Mouse (Mus musculus): ENCODE data around the gene Ptpn14. TPM values are rescaled to one million over a fixed set of nuclear protein-coding genes. Genes with fewer than 3 reads are reported as not detected.

Gene Ptpn14
- polyA plus RNA-seq, 1 experiment from 2014 or later, result 3.2 TPM

GRCm38 (mm10) chr1:189817810-189818209 is 89.7 kb downstream of the Ptpn14 start:
- no peaks in the 10 kb centered on the region for H3K27me3 ChIP-seq (replicated peaks; ENCODE audit: control insufficient read depth, insufficient read depth, low read length)
- H3K4me2 ChIP-seq, result no peak overlapping the region
- DNase-seq (ENCODE audit: low spot score) (no peak), ATAC-seq (replicated peaks; ENCODE audit: low FRiP score) (no peak)
- H3K4me1 ChIP-seq (replicated peaks; ENCODE audit: control insufficient read depth, insufficient read depth, low read length), result no peaks in the 10 kb centered on the region; the same call in 1 of the 2 replicates
- H3K4me3 ChIP-seq (ENCODE audit: low read depth, low read length), result no peak overlapping the region
- 85% methylated on average over 9 of the region's 9 CpGs for WGBS
- no peaks in the 10 kb centered on the region for H3K9me3 ChIP-seq (ENCODE audit: control insufficient read depth, low read length)
- no peaks in the 10 kb centered on the region for H3K36me3 ChIP-seq (ENCODE audit: control insufficient read depth, insufficient read depth, low read length)
- no peak overlapping the region for H3K27ac ChIP-seq (ENCODE audit: low read depth, low read length)
- no peak overlapping the region for H3K9ac ChIP-seq (ENCODE audit: low read depth, low read length)

- Histone ChIP-seq H3K36me3 (ENCODE audit: control insufficient read depth, insufficient read depth, low read length) (no peaks in the 10 kb centered on the region), H3K4me1 (replicated peaks; ENCODE audit: control insufficient read depth, insufficient read depth, low read length) (no peaks in the 10 kb centered on the region; the same call in 1 of the 2 replicates), H3K27ac (ENCODE audit: low read depth, low read length) (no peak overlapping the region), H3K27me3 (replicated peaks; ENCODE audit: control insufficient read depth, insufficient read depth, low read length) (no peaks in the 10 kb centered on the region), H3K4me3 (ENCODE audit: low read depth, low read length) (no peak overlapping the region), H3K4me2 (no peak overlapping the region), H3K9ac (ENCODE audit: low read depth, low read length) (no peak overlapping the region), H3K9me3 (ENCODE audit: control insufficient read depth, low read length) (no peaks in the 10 kb centered on the region)
- WGBS, result 58% methylated on average over 5 of the region's 5 CpGs
- no peak for DNase-seq (ENCODE audit: low spot score)
- no peak for ATAC-seq (replicated peaks; ENCODE audit: low FRiP score)
Measured at GRCm38 (mm10) chr1:189820111-189820510, 92.0 kb downstream of the Ptpn14 start.

DNA sequence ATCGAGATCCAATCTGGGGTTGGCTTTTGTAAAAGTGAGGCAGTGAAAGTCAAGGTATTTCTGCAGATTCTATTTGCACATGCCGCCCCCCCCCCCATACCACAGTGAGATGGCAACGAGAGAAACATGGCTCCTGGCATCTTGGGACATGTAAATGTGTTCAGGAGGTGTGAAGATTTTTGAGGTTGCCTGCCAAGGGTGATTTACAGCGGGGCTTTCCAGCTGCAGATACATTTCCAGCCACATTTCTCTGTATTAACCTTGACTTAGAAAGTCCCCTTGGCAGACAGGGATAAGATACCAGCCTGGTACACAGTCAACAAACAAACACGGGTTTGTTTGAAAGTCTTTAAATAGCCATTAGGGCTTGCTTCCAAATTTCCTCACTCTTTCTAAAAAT is 96.4 kb downstream of the Ptpn14 start:
- H3K4me3 ChIP-seq (ENCODE audit: low read depth, low read length), result no peak overlapping the region
- no peaks in the 10 kb centered on the region for H3K36me3 ChIP-seq (ENCODE audit: control insufficient read depth, insufficient read depth, low read length)
- WGBS, result 81% methylated on average over 5 of the region's 5 CpGs
- H3K9ac ChIP-seq (ENCODE audit: low read depth, low read length), result no peak overlapping the region
- H3K27me3 ChIP-seq (replicated peaks; ENCODE audit: control insufficient read depth, insufficient read depth, low read length), result no peaks in the 10 kb centered on the region
- H3K9me3 ChIP-seq (ENCODE audit: control insufficient read depth, low read length), result no peaks in the 10 kb centered on the region
- DNase-seq (ENCODE audit: low spot score) (no peak), ATAC-seq (replicated peaks; ENCODE audit: low FRiP score) (no peak)
- H3K27ac ChIP-seq (ENCODE audit: low read depth, low read length), result no peak overlapping the region
- H3K4me2 ChIP-seq, result no peak overlapping the region
- no peaks in the 10 kb centered on the region; the same call in 1 of the 2 replicates for H3K4me1 ChIP-seq (replicated peaks; ENCODE audit: control insufficient read depth, insufficient read depth, low read length)

DNA sequence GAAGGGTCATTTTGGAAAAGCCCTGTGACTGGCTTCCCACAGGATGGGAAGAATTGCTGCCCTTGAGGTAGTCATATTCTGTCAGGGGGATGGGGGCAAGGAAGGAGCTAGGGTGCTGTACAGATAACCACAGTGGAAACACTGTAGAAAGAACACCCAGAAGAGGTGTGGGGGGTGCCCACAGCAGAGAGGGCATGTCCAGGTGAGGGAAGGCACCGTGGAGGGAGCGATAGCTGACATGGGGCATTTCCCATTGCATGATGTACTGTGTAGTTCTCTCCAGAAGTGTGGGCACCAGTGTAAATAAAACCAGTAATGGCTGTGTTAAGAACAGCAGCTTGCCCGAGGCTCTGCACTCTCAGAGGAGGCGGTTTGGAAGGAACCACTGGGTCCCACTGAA is 102.3 kb downstream of the Ptpn14 start:
- Histone ChIP-seq H3K27ac (ENCODE audit: low read depth, low read length) (no peak overlapping the region), H3K4me2 (peak overlapping the region; percentile 7), H3K36me3 (ENCODE audit: control insufficient read depth, insufficient read depth, low read length) (no peaks in the 10 kb centered on the region), H3K27me3 (replicated peaks; ENCODE audit: control insufficient read depth, insufficient read depth, low read length) (no peaks in the 10 kb centered on the region), H3K4me1 (replicated peaks; ENCODE audit: control insufficient read depth, insufficient read depth, low read length) (peaks cover 18% of the 10 kb centered on the region), H3K9me3 (ENCODE audit: control insufficient read depth, low read length) (no peaks in the 10 kb centered on the region), H3K9ac (ENCODE audit: low read depth, low read length) (0 out of 2 replicates have a peak overlapping the region, but pooled peaks have one; percentile 7), H3K4me3 (ENCODE audit: low read depth, low read length) (no peak overlapping the region)
- ATAC-seq (replicated peaks; ENCODE audit: low FRiP score), result peak; percentile 8; the same call in 1 of the 2 replicates
- 65% methylated on average over 4 of the region's 4 CpGs for WGBS
- DNase-seq (ENCODE audit: low spot score), result no peak

DNA sequence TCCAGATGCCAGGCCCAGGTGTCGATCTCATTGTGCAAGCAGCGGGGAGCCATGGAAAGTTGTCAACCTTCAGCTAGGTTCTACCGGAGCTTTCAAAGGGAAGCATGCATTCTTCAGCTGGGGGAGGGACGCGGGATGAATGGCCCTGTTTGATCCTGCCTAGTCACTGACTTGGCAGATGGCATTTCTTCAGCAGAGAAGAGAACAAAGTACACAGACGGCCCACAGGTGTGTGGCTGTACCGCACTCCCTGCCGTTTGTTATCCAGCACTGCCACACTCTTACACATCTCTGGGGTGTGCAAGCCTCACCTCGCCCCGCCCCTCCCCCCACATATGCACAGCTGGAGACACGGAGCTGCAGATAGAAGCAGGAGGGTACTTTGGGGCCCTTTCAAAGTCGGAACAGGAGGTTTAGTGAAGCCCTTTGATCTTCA is 102.7 kb downstream of the Ptpn14 start:
- ATAC-seq (replicated peaks; ENCODE audit: low FRiP score), result peak; percentile 92
- Histone ChIP-seq H3K27me3 (replicated peaks; ENCODE audit: control insufficient read depth, insufficient read depth, low read length) (no peaks in the 10 kb centered on the region), H3K4me3 (ENCODE audit: low read depth, low read length) (no peak overlapping the region), H3K9ac (ENCODE audit: low read depth, low read length) (0 out of 2 replicates have a peak overlapping the region, but pooled peaks have one; percentile 7), H3K27ac (ENCODE audit: low read depth, low read length) (no peak overlapping the region), H3K36me3 (ENCODE audit: control insufficient read depth, insufficient read depth, low read length) (no peaks in the 10 kb centered on the region), H3K4me2 (peak overlapping the region; percentile 7), H3K4me1 (replicated peaks; ENCODE audit: control insufficient read depth, insufficient read depth, low read length) (peaks cover 18% of the 10 kb centered on the region), H3K9me3 (ENCODE audit: control insufficient read depth, low read length) (no peaks in the 10 kb centered on the region)
- peak; percentile 42 for DNase-seq (ENCODE audit: low spot score)
- 22% methylated on average over 12 of the region's 12 CpGs for WGBS

DNA sequence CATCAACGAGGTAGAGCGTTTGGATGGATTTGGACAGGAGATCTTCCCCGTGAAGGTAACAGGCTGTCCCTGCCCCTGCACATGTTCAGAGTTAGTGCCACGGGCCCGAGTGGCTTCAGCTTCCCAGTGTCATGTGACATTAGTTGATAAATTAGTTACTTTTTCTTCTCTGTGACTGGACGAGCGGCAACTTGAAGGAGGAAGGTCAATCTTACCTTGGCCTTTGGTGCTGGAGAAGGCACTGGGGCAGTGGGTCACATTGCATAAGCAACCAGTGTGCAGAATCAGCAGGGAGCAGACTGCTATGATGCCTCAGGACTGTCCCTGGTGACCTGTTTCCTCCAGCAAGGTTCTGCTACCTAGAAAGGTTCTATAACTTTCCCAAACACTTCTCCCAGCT is 105.3 kb downstream of the Ptpn14 start:
- DNase-seq (ENCODE audit: low spot score), result no peak
- Histone ChIP-seq H3K4me1 (replicated peaks; ENCODE audit: control insufficient read depth, insufficient read depth, low read length) (peaks cover 18% of the 10 kb centered on the region), H3K4me2 (no peak overlapping the region), H3K9me3 (ENCODE audit: control insufficient read depth, low read length) (no peaks in the 10 kb centered on the region), H3K36me3 (ENCODE audit: control insufficient read depth, insufficient read depth, low read length) (no peaks in the 10 kb centered on the region), H3K27me3 (replicated peaks; ENCODE audit: control insufficient read depth, insufficient read depth, low read length) (no peaks in the 10 kb centered on the region), H3K9ac (ENCODE audit: low read depth, low read length) (no peak overlapping the region), H3K27ac (ENCODE audit: low read depth, low read length) (no peak overlapping the region), H3K4me3 (ENCODE audit: low read depth, low read length) (no peak overlapping the region)
- 68% methylated on average over 7 of the region's 7 CpGs for WGBS
- no peak for ATAC-seq (replicated peaks; ENCODE audit: low FRiP score)

GRCm38 (mm10) chr1:189834166-189834565 is 106.1 kb downstream of the Ptpn14 start:
- Histone ChIP-seq H3K9me3 (ENCODE audit: control insufficient read depth, low read length) (no peaks in the 10 kb centered on the region), H3K4me2 (no peak overlapping the region), H3K4me1 (replicated peaks; ENCODE audit: control insufficient read depth, insufficient read depth, low read length) (peaks cover 18% of the 10 kb centered on the region), H3K4me3 (ENCODE audit: low read depth, low read length) (no peak overlapping the region), H3K9ac (ENCODE audit: low read depth, low read length) (no peak overlapping the region), H3K36me3 (ENCODE audit: control insufficient read depth, insufficient read depth, low read length) (no peaks in the 10 kb centered on the region), H3K27ac (ENCODE audit: low read depth, low read length) (no peak overlapping the region), H3K27me3 (replicated peaks; ENCODE audit: control insufficient read depth, insufficient read depth, low read length) (no peaks in the 10 kb centered on the region)
- no peak for ATAC-seq (replicated peaks; ENCODE audit: low FRiP score)
- 87% methylated on average over 13 of the region's 13 CpGs for WGBS
- DNase-seq (ENCODE audit: low spot score), result no peak

GRCm38 (mm10) chr1:189846319-189846718 is 118.3 kb downstream of the Ptpn14 start:
- H3K27me3 ChIP-seq (replicated peaks; ENCODE audit: control insufficient read depth, insufficient read depth, low read length), result no peaks in the 10 kb centered on the region
- DNase-seq (ENCODE audit: low spot score) (no peak), ATAC-seq (replicated peaks; ENCODE audit: low FRiP score) (peak; percentile 43; the same call in 1 of the 2 replicates)
- H3K36me3 ChIP-seq (ENCODE audit: control insufficient read depth, insufficient read depth, low read length), result peaks cover 4% of the 10 kb centered on the region; the same call in 1 of the 2 replicates
- peaks cover 8% of the 10 kb centered on the region for H3K4me1 ChIP-seq (replicated peaks; ENCODE audit: control insufficient read depth, insufficient read depth, low read length)
- no peak overlapping the region for H3K9ac ChIP-seq (ENCODE audit: low read depth, low read length)
- no peaks in the 10 kb centered on the region for H3K9me3 ChIP-seq (ENCODE audit: control insufficient read depth, low read length)
- H3K4me2 ChIP-seq, result no peak overlapping the region
- WGBS, result 68% methylated on average over 2 of the region's 2 CpGs
- no peak overlapping the region for H3K4me3 ChIP-seq (ENCODE audit: low read depth, low read length)
- no peak overlapping the region for H3K27ac ChIP-seq (ENCODE audit: low read depth, low read length)

- peaks cover 8% of the 10 kb centered on the region for H3K4me1 ChIP-seq (replicated peaks; ENCODE audit: control insufficient read depth, insufficient read depth, low read length)
- ATAC-seq (replicated peaks; ENCODE audit: low FRiP score) (no peak), DNase-seq (ENCODE audit: low spot score) (no peak)
- peaks cover 4% of the 10 kb centered on the region; the same call in 1 of the 2 replicates for H3K36me3 ChIP-seq (ENCODE audit: control insufficient read depth, insufficient read depth, low read length)
- no peak overlapping the region for H3K4me2 ChIP-seq
- H3K27ac ChIP-seq (ENCODE audit: low read depth, low read length), result no peak overlapping the region
- H3K4me3 ChIP-seq (ENCODE audit: low read depth, low read length), result no peak overlapping the region
- H3K27me3 ChIP-seq (replicated peaks; ENCODE audit: control insufficient read depth, insufficient read depth, low read length), result no peaks in the 10 kb centered on the region
- no peaks in the 10 kb centered on the region for H3K9me3 ChIP-seq (ENCODE audit: control insufficient read depth, low read length)
- H3K9ac ChIP-seq (ENCODE audit: low read depth, low read length), result no peak overlapping the region
- 85% methylated on average over 11 of the region's 11 CpGs for WGBS
Measured at GRCm38 (mm10) chr1:189849550-189849949, 121.5 kb downstream of the Ptpn14 start.

Measured in liver, embryonic 11.5 days (tissue).